Mouse (Mus musculus): ENCODE measurements around the gene Hpn.

The Hpn gene

DNA sequence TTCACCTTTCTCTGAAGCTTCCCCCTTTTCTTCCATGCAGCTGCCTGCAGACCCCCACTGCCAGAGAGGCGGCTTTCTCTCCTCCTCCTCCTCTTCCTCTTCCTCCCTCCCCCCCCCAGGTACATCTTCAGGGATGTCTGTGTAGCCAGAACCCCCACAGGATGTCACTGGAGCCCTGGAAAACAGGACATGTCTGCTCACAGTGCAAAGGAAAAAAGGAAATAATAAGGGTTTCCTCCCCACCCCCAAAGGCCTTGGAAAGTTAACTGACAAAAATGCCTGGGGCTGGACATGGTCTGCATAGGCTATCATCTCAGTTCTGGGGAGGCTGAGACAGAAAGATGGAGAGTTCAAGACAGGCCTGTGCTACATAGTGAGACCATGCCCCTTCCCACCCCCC, 34.0 kb downstream of the Hpn start:
- no peak for DNase-seq (ENCODE audit: low spot score)

DNA sequence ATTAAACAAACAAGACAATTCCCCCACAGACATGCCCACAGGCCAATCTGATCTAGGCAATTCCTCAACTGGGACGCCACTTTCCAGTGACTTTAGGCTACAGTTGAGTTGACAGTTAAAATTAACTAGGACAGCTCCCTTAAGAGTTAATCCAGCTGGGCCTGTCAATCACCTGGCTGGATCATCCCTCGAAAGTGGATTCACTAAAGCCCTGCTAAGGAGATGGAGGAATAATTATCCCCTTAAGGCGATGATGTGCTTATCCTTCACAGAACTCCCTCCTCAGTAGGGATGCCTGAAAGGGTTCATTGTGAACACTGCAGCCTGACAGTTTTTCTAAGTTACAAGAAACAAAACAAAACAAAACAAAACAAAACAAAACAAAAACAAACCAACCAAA, 34.5 kb downstream of the Hpn start:
- DNase-seq (ENCODE audit: low spot score): no peak

DNA sequence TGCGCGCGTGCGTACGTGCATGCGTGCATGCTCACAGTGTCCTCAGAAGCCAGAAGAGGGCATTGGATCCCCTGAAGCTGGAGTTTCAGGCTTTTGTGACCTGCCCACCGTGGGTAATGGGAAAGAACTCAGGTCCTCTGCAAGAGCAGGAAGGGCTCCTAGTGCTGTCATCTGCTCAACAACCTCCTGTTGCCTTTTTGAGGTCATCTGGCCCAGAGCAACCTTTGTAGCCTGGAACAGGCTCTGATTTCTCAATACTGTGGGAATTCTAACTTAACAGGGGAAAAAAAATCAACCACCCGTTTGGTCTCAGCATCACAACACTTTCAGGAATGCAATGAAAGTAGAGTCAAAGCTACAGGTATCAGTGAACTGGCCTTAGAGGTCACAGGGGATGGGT, 35.4 kb downstream of the Hpn start:
- DNase-seq (ENCODE audit: low spot score): no peak

DNA sequence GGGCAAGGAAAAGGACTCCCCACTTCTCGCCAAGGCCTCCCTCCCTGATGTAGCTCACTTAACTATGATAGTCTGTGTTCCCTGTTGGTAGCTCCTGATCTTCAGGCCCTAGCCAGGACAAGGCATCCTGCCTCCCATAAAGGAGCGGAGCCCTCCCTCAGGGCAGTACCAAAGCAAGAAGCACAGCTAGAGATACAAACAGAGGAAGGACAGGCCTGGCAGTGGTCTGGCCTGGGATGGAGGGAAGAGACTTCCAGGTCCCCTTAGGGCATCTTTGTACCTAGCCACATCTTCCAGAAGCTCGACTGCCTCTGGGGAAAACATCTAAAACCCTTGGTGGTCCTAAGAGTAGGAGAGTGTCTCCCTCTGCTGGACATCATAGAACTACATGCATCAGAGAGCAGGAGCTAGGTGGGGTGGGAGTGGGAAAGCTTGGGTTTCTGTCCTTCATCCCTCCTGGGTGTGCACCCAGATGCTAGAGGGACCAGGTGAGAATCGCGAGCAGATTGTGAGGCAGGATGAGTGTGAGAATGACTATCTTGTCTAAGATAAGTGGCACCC, 37.1 kb downstream of the Hpn start:
- peak; percentile 80 for DNase-seq (ENCODE audit: low spot score)

DNA sequence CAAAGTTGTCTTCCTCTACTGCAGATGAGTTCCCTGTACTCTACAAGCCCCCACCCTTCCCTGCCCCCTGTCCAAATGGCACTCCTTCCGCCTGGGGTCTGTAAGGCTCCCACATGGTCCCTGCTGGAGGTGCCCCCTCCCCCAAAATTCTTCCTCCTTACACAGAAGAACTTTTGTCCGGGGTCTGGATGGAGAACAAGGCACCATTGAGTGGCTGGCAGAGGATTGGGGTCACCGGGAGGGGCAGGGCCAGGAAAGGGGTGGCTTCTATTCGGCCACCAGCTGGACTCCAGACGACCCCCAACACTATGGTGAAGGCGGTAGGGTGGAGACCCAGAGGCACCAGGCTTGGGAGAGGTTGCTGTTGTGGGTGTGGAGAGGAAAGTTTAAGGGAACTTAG, 37.6 kb downstream of the Hpn start:
- no peak for DNase-seq (ENCODE audit: low spot score)

DNA sequence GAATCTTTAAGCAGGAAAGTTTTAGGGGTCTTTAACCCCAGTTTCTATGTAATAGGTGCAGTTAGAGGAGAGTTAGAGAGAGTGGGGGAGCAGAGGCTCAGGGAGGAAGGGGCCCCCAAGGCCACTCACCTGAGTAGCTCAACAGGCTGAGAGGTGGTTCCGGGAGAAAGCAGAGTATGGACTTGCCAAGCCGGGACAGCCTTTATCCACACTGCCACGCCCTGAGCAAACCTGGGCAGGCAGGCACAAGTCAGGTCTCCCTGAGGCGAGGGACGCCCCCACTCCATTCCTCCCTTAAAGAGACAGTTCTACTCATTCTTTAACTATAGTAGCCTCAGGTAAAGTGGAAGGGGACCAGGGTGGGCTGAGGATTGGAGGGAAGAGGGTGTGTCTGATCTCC, 38.6 kb downstream of the Hpn start, which contains the start of gene Fxyd3:
Gene Fxyd3 (minus strand): TSS at position 213 of the 400 bp plus-strand sequence.
- no peak for DNase-seq (ENCODE audit: low spot score)

DNA sequence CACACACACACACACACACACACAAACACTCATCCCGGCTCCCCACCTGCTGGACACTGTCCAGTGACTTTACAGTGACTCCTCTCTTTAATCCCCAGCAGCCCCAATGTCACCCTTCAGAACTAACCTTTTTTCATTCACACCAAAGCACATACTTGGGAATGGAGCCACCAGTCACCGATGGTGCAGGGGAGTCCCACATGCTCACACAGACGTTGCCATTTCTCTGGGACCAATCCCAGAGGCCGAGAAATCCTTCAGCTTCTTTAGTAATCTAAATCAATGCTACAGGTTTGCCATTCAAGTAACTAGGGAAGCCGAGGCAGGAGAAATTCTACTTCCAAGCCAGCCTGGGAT, 40.4 kb downstream of the Hpn start:
- DNase-seq (ENCODE audit: low spot score): no peak

DNA sequence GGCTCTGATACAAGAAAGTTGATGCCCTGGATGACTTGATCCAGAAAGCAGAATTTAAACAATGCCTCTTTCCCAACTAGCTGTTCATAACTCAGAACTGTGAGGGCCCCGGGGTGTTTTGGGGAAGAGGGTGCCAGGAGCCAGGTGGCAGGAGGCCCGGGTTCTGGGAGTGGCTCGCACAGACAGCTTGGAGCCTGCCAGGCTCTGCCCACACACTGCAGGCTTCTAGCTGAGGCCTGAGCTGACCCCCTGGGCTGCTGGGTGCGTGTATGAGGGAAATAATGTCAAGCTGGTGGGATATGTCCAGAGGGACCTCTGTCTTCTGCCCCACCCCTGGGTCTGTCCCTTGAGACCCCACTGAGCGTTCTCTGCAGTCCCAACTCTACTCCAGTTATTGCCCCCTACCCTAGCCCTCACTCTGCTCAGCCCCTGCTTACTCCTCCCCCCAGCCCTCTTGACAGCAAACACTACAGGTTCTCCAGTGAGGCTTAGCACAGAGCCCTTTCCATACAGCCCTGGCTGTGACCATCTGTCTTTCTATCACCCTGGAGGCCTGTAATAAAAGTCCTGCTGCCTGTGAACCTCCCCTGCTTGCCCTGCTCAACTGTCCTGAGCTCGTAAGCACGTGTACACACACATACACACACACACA, 40.9 kb downstream of the Hpn start:
- no peak for DNase-seq (ENCODE audit: low spot score)

DNA sequence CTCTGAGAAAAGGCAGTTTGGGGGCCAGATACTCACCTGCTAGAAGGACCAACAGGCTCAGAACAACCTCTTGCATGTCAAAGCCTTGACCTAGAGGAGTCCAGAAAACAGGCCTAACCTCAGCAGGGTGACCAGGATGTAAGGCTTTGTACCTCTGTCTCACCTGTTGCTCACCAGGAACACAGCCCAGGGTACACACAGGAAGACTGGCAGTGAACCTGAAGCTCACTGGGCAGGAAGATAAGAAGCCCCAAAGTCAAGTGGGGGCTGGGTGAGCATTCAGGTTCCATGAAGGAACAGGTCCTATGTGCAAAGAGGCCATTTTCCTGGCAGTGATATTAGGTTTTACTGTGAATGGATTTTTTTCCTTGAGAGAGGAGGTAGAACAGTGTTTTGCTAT, 41.5 kb downstream of the Hpn start:
- DNase-seq (ENCODE audit: low spot score): no peak

DNA sequence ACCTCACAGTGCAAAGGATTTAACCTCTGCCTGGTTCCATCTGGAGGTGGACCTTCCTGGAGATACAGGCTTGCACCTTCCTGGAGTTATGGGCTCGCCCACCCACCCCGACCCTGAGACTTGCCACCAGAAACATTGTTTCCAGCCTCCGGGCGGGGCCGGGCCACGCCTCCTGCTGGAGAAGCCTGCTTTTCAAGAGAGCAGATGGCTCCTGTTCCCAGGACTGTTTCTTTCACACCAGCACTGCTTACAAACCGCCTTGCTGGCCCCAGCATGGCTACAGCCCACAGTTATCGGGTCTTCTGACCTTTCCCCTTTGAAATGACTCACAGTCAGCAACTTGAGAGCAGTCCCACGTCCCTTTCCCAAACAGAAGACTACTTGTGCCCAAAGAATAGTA, 42.8 kb downstream of the Hpn start:
- DNase-seq (ENCODE audit: low spot score): no peak

DNA sequence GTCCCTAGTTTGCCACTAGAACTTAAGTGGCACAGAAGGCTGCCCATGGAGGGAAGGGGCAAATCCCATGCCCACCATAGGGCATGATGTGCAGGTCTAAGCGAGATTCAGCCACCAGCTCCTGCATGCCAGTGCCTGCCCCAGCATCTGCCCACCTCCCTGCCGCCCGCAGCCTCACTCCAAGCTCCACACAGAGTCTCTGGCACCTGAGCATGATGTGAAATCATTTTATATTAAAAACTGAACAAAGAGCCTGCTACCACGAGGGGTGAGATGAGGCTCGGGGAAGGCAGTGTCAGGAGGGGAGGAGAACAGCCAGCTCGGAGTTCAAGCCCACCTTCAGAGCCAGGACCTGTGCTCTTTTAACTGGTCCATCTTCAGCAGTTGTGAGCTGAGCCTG, 44.8 kb downstream of the Hpn start:
- DNase-seq (ENCODE audit: low spot score): no peak

DNA sequence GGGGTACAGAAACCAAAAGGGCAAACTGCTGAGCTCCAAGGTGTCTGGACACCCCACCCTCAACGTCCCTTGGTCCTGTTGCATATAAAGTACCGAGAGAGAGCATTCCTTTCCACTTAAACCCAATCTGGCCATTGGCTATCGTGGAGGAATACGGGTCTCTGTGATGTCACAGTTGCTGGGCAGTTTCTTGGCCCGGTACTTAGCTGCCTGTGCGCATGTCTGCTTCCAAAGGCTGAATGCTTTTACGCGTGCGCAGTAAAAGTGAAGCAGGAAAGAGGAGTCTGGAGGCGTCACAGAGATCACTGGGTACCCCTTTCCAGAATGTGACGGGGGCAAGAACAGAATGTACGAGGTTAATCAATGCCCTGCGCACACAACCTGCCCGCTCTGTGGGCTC, 45.6 kb downstream of the Hpn start:
- DNase-seq (ENCODE audit: low spot score): no peak

DNA sequence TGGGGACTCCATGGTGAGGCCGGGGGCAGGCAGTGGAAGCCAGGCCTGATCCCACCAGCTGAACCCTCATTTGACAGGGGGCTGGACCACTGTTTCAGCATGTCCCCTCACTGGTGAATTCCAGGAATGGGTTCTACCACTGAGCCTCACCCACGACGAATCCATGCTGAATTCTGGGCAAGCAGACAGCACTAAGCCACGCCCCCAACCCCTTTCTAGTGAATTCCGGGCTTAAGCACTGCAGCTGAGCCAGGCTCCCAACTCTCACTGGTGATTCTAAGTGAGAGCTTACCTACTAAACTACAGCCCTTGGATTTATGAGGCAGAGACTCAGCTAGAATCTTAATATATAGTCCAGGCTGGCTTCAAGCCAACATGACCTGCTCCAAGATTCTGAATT, 47.3 kb downstream of the Hpn start:
- DNase-seq (ENCODE audit: low spot score): no peak

DNA sequence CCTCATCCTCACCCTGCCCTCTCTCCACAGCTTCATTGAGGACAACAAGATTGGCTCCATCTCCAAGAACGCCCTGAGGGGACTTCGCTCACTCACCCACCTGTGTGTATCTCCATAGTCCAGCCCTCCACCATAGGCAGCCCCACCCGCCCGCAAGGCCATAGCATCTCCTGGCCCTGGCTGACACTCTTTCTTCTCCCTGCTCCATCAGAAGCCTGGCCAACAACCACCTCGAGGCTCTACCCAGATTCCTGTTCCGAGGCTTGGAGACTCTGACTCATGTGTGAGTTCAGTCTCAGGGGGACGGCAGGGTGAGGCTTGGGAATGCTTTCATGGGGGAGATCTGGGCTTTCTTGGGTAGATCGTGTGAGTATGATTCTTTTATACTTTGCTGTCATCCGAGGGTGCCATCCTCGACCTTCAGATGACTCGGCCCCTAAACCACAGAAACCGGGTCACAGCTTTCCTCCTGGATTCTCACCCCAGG, 52.0 kb downstream of the Hpn start:
- DNase-seq (ENCODE audit: low spot score): no peak

DNA sequence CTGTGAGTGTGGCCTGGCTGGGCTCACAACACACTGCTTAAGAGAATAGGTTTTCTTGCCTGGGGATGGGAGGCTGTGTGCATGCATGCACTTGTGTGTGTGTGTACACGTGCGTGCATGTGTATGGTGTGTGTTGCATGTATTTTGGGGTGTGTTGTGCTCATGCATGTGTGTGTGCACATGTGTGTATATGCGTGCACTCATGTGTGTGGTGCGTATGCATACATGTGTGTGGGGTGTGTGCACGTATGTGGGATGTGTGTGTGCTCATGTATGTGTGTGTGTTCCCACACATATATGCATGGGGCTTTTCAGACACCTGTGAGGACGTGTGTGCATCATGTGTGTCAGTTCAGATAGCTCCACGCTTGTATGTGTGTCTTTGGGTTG, 54.5 kb downstream of the Hpn start:
- no peak for DNase-seq (ENCODE audit: low spot score)

DNA sequence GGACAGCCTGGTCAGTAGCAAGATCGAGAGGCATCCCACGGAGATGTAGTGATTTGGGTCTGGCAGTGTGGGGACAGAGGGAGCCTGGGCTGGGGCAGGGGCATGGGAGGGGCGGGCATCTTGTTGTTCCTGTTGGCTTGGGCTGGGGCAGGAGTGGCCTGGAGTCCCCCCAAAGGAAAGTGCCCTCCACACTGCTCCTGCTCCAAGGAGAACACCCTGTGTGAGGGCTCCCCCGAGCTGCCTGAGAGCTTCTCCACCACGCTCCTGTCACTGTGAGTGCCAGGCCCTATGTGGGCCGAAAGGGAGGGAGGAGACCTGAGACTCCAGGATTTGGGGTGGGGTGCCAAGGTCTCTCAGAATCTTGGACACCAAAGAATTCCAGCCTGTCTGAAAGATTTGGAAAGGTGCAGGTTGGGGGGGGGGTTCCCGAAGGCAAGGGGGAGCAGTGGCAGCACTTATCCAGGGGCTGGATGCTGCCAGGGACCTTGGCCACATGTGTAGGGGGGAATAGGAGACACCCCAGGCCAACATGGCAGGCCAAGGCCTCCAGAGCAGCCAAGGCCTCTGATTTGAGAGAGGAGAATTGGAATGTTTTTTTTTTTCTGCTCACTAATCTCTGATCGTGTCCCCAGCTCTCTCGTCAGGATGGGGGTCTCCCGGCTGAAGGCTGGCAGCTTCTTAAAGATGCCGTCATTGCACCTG, 55.0 kb downstream of the Hpn start:
- no peak for DNase-seq (ENCODE audit: low spot score)

DNA sequence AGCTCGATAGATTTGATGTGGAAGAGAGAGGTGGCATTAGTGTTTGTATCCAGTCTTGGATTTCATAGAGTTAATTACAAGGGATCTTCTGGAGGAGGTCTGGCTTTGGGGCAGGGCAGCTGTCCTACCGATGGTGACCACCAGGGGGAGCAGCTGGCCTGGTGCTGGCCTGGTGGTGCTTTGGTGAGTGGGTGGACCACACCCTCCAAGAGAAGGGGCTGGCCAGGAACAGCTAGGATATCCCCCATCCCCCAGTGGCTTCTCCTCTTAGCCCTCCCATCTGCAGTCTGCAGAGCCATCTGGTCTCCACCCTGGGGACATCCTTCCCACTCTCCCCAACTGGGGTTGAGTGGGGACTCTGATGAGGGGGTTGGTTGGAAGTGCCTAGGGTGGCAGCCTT, 56.0 kb downstream of the Hpn start, which contains the start of gene Lgi4:
Gene Lgi4 (plus strand): TSS at position 235 of the 400 bp plus-strand sequence.
- peak; percentile 82 for DNase-seq (ENCODE audit: low spot score)

DNA sequence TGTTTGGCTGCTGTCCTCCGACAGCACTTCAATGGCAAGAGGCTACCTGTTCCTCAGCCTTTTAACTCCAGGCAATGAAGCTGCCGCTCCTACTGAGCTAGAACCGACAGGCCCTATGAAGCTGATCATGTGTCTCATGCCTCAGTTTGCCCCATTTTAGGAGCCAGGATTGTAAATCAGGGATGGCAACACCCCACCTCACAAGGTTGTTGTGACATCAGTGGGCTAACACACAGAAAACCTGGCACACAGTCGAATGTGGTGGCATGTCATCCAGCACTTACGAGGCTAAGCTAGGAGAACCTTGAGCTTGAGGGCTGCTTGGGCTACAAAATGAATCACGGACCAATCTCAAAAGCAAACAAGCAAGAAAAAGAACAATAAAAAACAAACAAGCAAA, 56.9 kb downstream of the Hpn start:
- no peak for DNase-seq (ENCODE audit: low spot score)

DNA sequence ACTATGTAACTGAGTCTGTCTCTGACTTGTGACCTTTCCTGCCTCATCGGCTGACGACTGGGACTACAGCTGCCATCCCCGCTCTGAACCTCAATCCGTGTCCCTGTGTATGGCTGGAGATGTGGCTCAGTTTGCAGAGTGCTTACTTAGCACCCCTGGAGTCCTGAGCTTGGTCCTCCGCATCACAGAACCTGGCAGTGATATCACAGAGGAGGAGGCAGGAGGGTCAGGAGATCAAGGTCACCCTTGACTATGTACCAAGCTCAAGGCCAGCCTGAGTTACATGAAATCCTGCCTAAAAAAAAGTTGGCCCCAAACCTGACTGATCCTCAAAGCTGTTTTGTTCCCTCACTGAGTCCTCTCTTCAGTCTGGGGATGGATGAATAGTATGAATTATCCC, 57.4 kb downstream of the Hpn start:
- DNase-seq (ENCODE audit: low spot score): no peak

DNA sequence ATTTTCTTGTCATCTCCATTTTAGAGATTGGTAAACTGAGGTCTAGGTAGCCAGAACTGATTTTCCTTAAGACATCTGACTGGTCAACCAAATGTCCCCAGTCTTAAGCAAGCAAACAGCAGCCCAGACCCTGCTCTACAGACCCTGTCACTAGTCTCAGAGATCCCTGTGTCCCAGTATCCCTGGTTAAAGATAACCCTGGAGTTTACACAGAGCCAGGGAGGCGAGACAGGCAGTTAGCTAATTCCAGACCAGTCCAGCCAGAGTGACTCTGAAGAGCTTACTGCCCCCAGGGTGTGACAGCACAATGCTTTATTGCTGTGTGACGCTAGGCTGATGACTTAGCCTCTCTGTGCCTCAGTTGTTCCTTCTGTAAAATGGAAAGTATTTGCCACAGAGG, 58.0 kb downstream of the Hpn start, which contains the start of gene Fxyd1:
Gene Fxyd1 (minus strand): TSS at position 129 of the 400 bp plus-strand sequence.
- no peak for DNase-seq (ENCODE audit: low spot score)

DNA sequence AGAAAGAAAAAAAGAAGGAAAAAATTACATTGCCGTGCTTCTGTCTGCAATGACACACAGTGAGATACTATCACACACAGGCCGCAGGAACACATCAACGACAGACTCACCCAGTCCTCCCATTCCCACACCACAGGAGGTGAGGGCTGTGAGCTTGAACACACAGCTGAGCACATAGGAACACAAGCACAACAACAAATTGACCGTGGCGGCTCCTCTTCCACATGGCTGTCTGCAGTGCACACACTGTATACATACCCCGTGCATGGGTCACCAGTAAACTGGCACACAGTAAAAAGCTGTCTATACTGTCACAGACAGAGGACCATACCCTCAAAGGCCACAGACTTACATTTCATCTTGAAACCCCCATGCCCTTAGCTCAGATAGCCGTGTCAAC, 58.6 kb downstream of the Hpn start:
- no peak for DNase-seq (ENCODE audit: low spot score)

DNA sequence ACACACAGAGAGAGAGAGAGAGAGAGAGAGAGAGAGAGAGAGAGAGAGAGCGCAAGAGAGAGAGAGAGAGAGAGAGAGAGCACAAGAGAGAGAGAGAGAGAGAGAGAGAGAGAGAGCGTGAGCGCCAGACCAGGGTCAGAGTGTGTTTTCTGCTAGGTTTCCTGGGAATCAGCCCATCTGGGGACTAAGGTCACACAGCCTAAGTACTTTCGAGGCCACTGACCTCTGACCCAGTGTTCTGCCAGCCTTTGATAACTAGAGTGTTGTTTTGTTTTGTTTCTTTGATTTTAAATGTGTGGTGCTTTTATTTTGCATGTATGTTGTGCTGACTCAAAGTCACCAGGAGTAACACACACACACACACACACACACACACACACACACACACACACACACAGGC, 59.2 kb downstream of the Hpn start:
- DNase-seq (ENCODE audit: low spot score): peak; percentile 51

DNA sequence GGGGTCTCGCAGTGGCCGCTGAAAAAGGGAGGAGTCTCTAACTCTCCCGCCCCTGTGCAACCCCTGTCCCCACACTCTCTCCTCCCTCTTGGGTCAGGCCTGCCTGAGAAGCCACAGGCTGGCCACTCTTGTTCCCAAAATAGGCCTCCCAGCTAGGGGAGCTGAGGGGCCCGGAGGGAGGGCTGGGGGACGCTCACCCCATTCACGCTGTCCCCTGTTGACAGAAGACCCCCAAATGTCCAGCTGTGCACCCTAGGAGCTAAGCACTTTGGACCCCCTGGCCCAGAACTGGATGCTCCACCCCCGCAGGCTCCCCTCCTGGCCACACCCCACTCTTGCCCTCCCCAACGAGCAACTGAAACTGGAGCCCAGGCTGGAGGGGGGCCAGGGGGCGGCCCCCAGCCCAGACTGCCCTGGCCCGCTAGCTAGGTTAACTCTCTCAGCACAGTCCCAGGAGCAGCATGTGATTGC, 59.7 kb downstream of the Hpn start:
- peak; percentile 62 for DNase-seq (ENCODE audit: low spot score)
